8 mouse cellular contexts compared by ENCODE assay signal in the genomic region with DNA sequence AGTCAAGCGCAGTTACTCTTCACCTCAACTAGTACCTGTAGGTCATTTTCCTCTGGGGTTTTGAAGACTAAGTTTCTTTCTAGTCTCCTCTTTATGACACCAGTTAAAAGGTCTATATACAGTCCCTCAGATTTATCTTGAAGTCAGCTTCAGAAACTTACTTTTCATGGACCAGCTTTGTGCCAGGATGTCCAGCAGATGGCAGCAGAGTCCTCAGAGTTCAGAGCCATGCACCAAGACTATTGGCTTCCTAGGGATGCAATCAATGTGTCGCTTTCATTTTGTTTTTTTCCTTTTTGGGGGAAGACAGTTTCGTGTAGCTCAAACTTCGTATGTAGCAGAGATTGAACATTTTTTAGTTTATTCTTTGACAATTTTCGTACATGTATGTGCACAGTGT. TPM values are rescaled to one million over a fixed set of nuclear protein-coding genes. Genes with fewer than 3 reads are reported as not detected.
A peak's percentile ranks its signal among the peaks of the same experiment; 100 is the strongest.
DNase-seq lines count a peak whose midpoint lies in the region; ATAC-seq lines count a peak whose summit lies in the region.

No protein-coding gene starts in this region.

- peak; percentile 60 for DNase-seq in CD4-positive helper T cell, adult 2 months (ENCODE audit: low read depth, low spot score)
- DNase-seq in adrenal gland, postnatal 10 days: peak; percentile 87
- peak; percentile 84 for DNase-seq in embryo, embryonic 11 days
- peak; percentile 44 to 74 for DNase-seq in gastrocnemius, postnatal 4 days (ENCODE audit: low spot score in 2 of 2)
- peak; percentile 33 to 75 for DNase-seq in kidney, adult 8-10 months
- peak; percentile 84 for DNase-seq in limb, embryonic 10.5 days (ENCODE audit: low spot score)
- DNase-seq in testis, postnatal 10 days (ENCODE audit: low spot score): peak; percentile 91

- no peak overlapping the region for H3K9ac ChIP-seq in neural tube, embryonic 14.5 days (replicated peaks; ENCODE audit: low read depth, low read length)

- no peaks in the 10 kb centered on the region for H3K4me1 ChIP-seq in limb, embryonic 10.5 days
- H3K4me1 ChIP-seq in neural tube, embryonic 14.5 days (ENCODE audit: control insufficient read depth, insufficient read depth, low read length): no peaks in the 10 kb centered on the region

- H3K4me3 ChIP-seq in limb, embryonic 10.5 days: no peak overlapping the region
- no peak overlapping the region for H3K4me3 ChIP-seq in neural tube, embryonic 14.5 days (ENCODE audit: low read depth, low read length)

- no peaks in the 10 kb centered on the region for H3K9me3 ChIP-seq in limb, embryonic 10.5 days (replicated peaks)
- no peaks in the 10 kb centered on the region for H3K9me3 ChIP-seq in neural tube, embryonic 14.5 days (ENCODE audit: control insufficient read depth, low read length)

- peak; percentile 56; the same call in 1 of the 2 replicates for ATAC-seq in neural tube, embryonic 14.5 days (ENCODE audit: low read depth)

- WGBS in limb, embryonic 10.5 days: 42% methylated on average over 5 of the region's 5 CpGs
- WGBS in neural tube, embryonic 14.5 days: 30% methylated on average over 5 of the region's 5 CpGs

- H3K27ac ChIP-seq in limb, embryonic 10.5 days: no peak overlapping the region
- H3K27ac ChIP-seq in neural tube, embryonic 14.5 days (ENCODE audit: low read depth, low read length): no peak overlapping the region

- H3K27me3 ChIP-seq in limb, embryonic 10.5 days (ENCODE audit: low read depth, poor library complexity, severe bottlenecking): no peaks in the 10 kb centered on the region
- no peaks in the 10 kb centered on the region for H3K27me3 ChIP-seq in neural tube, embryonic 14.5 days (ENCODE audit: control insufficient read depth, insufficient read depth, low read length)

- peaks cover 54% of the 10 kb centered on the region for H3K36me3 ChIP-seq in limb, embryonic 10.5 days
- peaks cover 43% of the 10 kb centered on the region for H3K36me3 ChIP-seq in neural tube, embryonic 14.5 days (ENCODE audit: control insufficient read depth, insufficient read depth, low read length)

- H3K4me2 ChIP-seq in neural tube, embryonic 14.5 days (ENCODE audit: low read depth, low read length): no peak overlapping the region

RNA-seq across cellular contexts. Expression of gene 4930590J08Rik, which starts 1.1 kb away (rescaled TPM):
- total RNA-seq in adrenal gland, postnatal 10 days (2021): 1 to 10 TPM in 1 of 2 experiments, under 1 TPM in 1; 0.81 to 1.3 TPM
- total RNA-seq in gastrocnemius, postnatal 4 days (2021): 1 to 10 TPM; 1.1 to 1.6 TPM
- 0.18 and 0.34 TPM in 2 replicates for polyA plus RNA-seq in limb, embryonic 10.5 days (2016; fragmentation: Nextera tagmentation; extraction: Ambion mirVana)
- polyA plus RNA-seq in neural tube, embryonic 14.5 days (2014; fragmentation: Nextera tagmentation; extraction: Ambion mirVana): 1.7 and 2.2 TPM in 2 replicates

RNA-seq across cellular contexts. Expression of gene Ccdc174, which starts 23.7 kb away (rescaled TPM):
- total RNA-seq in adrenal gland, postnatal 10 days (2021): 10 to 100 TPM; 22.8 to 25.1 TPM
- total RNA-seq in gastrocnemius, postnatal 4 days (2021): 10 to 100 TPM; 11.9 to 15.1 TPM
- 27.2 and 30.6 TPM in 2 replicates for polyA plus RNA-seq in limb, embryonic 10.5 days (2016; fragmentation: Nextera tagmentation; extraction: Ambion mirVana)
- polyA plus RNA-seq in neural tube, embryonic 14.5 days (2014; fragmentation: Nextera tagmentation; extraction: Ambion mirVana): 41.2 and 44.2 TPM in 2 replicates
